Mouse (Mus musculus): ENCODE measurements at regions not wholly inside any gene's neighbourhood (a gene's known extent, or its start where the extent isn't known, plus 50 kb on each side); places are given as distances from the start of the nearest gene placed in this dataset.

GRCm38 (mm10) chr2:116727591-116727990, 150.9 kb upstream of the Tmco5 start:
- TF ChIP-seq POLR2A (IDR thresholded peaks at IDR 0.05; ENCODE audit: borderline replicate concordance, extremely low read depth, insufficient read depth, insufficient read length, poor library complexity, severe bottlenecking) (no peak), CTCF (IDR thresholded peaks at IDR 0.05; ENCODE audit: borderline replicate concordance, extremely low read depth, insufficient read depth, insufficient read length) (no peak)

Data from brain, embryonic 14.5 days (tissue).